Mouse (Mus musculus) myocyte (in vitro differentiated cells): ENCODE measurements at regions not wholly inside any gene's neighbourhood (a gene's known extent, or its start where the extent isn't known, plus 50 kb on each side); places are given as distances from the start of the nearest gene placed in this dataset.

ENCODE experiments used
- CEBPB ChIP-seq: IDR thresholded peaks from 2 replicates; pipeline ENCODE4 v1.6.1; 2011; ENCODE audit warnings: mild to moderate bottlenecking, moderate library complexity; ENCODE audit not compliant: poor library complexity, insufficient read depth, severe bottlenecking
- MAX ChIP-seq: IDR thresholded peaks from one replicate; pipeline ENCODE4 v1.6.1; 2011; ENCODE audit warnings: low read depth, mild to moderate bottlenecking, control low read depth
- MYOD1 ChIP-seq, 3 experiments: IDR thresholded peaks; one replicate each; pipeline ENCODE4 v1.6.1; 2011; ENCODE audit warnings: control low read depth in 2 of 3, low read depth in 2 of 3, mild to moderate bottlenecking in 2 of 3, moderate library complexity in 1 of 3; ENCODE audit not compliant: insufficient read length in 2 of 3, control insufficient read depth in 1 of 3
- MYOG ChIP-seq, 3 experiments: IDR thresholded peaks; one replicate each; pipeline ENCODE4 v1.6.1; 2011; ENCODE audit warnings: control low read depth in 2 of 3, low read depth in 2 of 3, mild to moderate bottlenecking in 2 of 3; ENCODE audit not compliant: insufficient read length in 2 of 3, control insufficient read depth in 1 of 3, insufficient read depth in 1 of 3
- POLR2A ChIP-seq: IDR thresholded peaks from one replicate; pipeline ENCODE4 v1.6.1; 2011; ENCODE audit warnings: low read depth, mild to moderate bottlenecking, control low read depth, moderate library complexity; ENCODE audit not compliant: insufficient read length
- SRF ChIP-seq: IDR thresholded peaks from one replicate; pipeline ENCODE4 v1.6.1; 2011; ENCODE audit warnings: low read depth; ENCODE audit not compliant: control insufficient read depth, insufficient read length
- USF1 ChIP-seq: IDR thresholded peaks from one replicate; pipeline ENCODE4 v1.6.1; 2011; ENCODE audit warnings: low read depth, mild to moderate bottlenecking, control low read depth, moderate library complexity

GRCm38 (mm10) chrX:142585281-142585680 lies 95.9 kb upstream of the Tmem164 start:
- no peak for TF ChIP-seq CEBPB
- TF ChIP-seq POLR2A, result no peak
- no peak for TF ChIP-seq USF1
- no peak for TF ChIP-seq MYOD1 (IDR thresholded peaks at IDR 0.05; ENCODE audit: control insufficient read depth in 1 of 3, insufficient read length in 2 of 3, low read depth in 2 of 3)
- no peak for TF ChIP-seq MAX
- TF ChIP-seq SRF, result no peak
- TF ChIP-seq MYOG (IDR thresholded peaks at IDR 0.05; ENCODE audit: control insufficient read depth in 1 of 3, insufficient read depth in 1 of 3, insufficient read length in 2 of 3, low read depth in 2 of 3), result no peak
